Mouse (Mus musculus) MEL (cell line): ENCODE data around the gene Fam45a.

ENCODE experiments used
- CTCF ChIP-seq, 3 experiments: IDR thresholded peaks in 2 of 3; conservative IDR thresholded peaks in 1 of 3; 2 replicates each; pipeline ENCODE4 v1.5.1; 2011 to 2012; ENCODE audit warnings: low read length in 3 of 3, low read depth in 2 of 3, mild to moderate bottlenecking in 2 of 3, improper control_type of control experiment in 1 of 3, inconsistent platforms in 1 of 3, mixed read lengths in 1 of 3, moderate library complexity in 1 of 3; ENCODE audit not compliant: control insufficient read depth in 1 of 3, insufficient read depth in 1 of 3, poor library complexity in 1 of 3, severe bottlenecking in 1 of 3
- GATA1 ChIP-seq: IDR thresholded peaks from 2 replicates; pipeline ENCODE4 v1.6.1; 2011; ENCODE audit warnings: low read depth, low read length, improper control_type of control experiment
- MAX ChIP-seq: IDR thresholded peaks from 2 replicates; pipeline ENCODE4 v1.6.1; 2011; ENCODE audit warnings: low read length, improper control_type of control experiment
- RCOR1 ChIP-seq: IDR thresholded peaks from 2 replicates; pipeline ENCODE4 v1.6.1; 2012; ENCODE audit warnings: low read depth, mild to moderate bottlenecking, inconsistent platforms, low read length, improper control_type of control experiment
- ZC3H11A ChIP-seq: IDR thresholded peaks from 2 replicates; pipeline ENCODE4 v1.6.1; 2012; ENCODE audit warnings: low read depth, mild to moderate bottlenecking, inconsistent platforms, low read length, improper control_type of control experiment

DNA sequence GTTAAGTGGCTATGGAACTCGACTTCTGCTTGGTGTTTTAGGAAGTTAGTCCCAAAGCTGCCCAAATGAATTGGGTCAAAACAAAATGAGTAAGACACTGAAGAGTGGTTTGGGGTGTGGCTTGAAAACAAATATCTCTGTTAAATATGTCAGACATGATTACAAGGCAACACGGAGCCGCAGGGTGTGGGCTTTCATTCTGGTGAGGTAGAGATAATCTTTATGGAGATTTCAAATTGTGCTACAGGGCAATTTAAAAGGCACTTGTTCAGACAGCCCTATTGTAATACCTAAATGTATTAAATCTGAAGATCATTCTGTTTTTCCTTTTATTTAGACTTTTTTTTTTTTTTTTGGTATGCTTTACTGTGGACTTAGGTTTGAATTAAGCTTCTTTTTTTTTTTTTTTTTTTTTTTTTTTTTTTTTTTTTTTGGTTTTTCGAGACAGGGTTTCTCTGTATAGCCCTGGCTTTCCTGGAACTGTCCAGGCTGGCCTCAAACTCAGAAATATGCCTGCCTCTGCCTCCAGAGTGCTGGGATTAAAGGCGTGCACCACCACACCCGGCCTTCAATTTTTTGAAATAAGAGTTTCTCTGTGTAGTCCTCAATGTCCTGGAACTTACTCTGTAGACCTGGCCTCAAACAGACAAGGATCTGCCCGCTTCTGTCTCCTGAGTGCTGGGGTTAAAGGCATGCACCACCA, 11.4 kb upstream of the Fam45a start:
- TF ChIP-seq MAX: no peak
- TF ChIP-seq CTCF (IDR thresholded peaks at IDR 0.05 in 2 of 3, conservative IDR thresholded peaks at IDR 0.05 in 1 of 3; ENCODE audit: control insufficient read depth in 1 of 3, insufficient read depth in 1 of 3, low read depth in 2 of 3, low read length in 3 of 3, poor library complexity in 1 of 3, severe bottlenecking in 1 of 3): no peak
- TF ChIP-seq RCOR1: peak; percentile 98
- no peak for TF ChIP-seq ZC3H11A
- peak; percentile 99 for TF ChIP-seq GATA1
